Mouse (Mus musculus): ENCODE measurements around the gene Prokr2. TPM values are rescaled to one million over a fixed set of nuclear protein-coding genes. Genes with fewer than 3 reads are reported as not detected.
A peak's percentile ranks its signal among the peaks of the same experiment; 100 is the strongest.

Prokr2 gene
- 1.6 and 2.6 TPM in 2 replicates for polyA plus RNA-seq (2015; fragmentation: Nextera tagmentation; extraction: Ambion mirVana)

GRCm38 (mm10) chr2:132385194-132385838, at the start of gene Prokr2:
Prokr2 (minus strand) TSS chr2:132385447.
- WGBS, result under 1% methylated on average over 29 of the region's 29 CpGs
- ATAC-seq (ENCODE audit: insufficient number of reproducible peaks, low FRiP score, low TSS enrichment, low read depth), result peak; percentile 55; the same call in 1 of the 2 replicates

GRCm38 (mm10) chr2:132427160-132427941, 42.1 kb upstream of the Prokr2 start:
- H3K27me3 ChIP-seq, result no peaks in the 10 kb centered on the region
- no peak for ATAC-seq (ENCODE audit: insufficient number of reproducible peaks, low FRiP score, low TSS enrichment, low read depth)
- H3K9me3 ChIP-seq (replicated peaks), result no peaks in the 10 kb centered on the region
- WGBS, result 44% methylated on average over 17 of the region's 17 CpGs
- no peaks in the 10 kb centered on the region for H3K36me3 ChIP-seq
- H3K4me3 ChIP-seq (replicated peaks), result no peak overlapping the region
- no peak overlapping the region for H3K9ac ChIP-seq
- H3K27ac ChIP-seq (replicated peaks), result no peak overlapping the region
- H3K4me2 ChIP-seq (replicated peaks), result no peak overlapping the region
- H3K4me1 ChIP-seq, result no peaks in the 10 kb centered on the region

More at GRCm38 (mm10) chr2:132385194-132385838, at the start of gene Prokr2:
- peaks cover 32% of the 10 kb centered on the region for H3K27me3 ChIP-seq
- peak within 1 kb of the TSS; percentile 48 for H3K4me3 ChIP-seq (replicated peaks)
- H3K4me1 ChIP-seq, result peaks cover 13% of the 10 kb centered on the region; the same call in 1 of the 2 replicates
- H3K9ac ChIP-seq, result peak within 1 kb of the TSS; percentile 19; the same call in 1 of the 2 replicates
- H3K36me3 ChIP-seq, result no peaks in the 10 kb centered on the region
- no peak within 1 kb of the TSS for H3K27ac ChIP-seq (replicated peaks)
- H3K4me2 ChIP-seq (replicated peaks), result peak within 1 kb of the TSS; percentile 95
- no peaks in the 10 kb centered on the region for H3K9me3 ChIP-seq (replicated peaks)

GRCm38 (mm10) chr2:132425576-132425975, 40.3 kb upstream of the Prokr2 start:
- no peak overlapping the region for H3K27ac ChIP-seq (replicated peaks)
- H3K27me3 ChIP-seq, result no peaks in the 10 kb centered on the region
- H3K36me3 ChIP-seq, result no peaks in the 10 kb centered on the region
- 50% methylated on average over 6 of the region's 6 CpGs for WGBS
- H3K4me3 ChIP-seq (replicated peaks), result no peak overlapping the region
- ATAC-seq (ENCODE audit: insufficient number of reproducible peaks, low FRiP score, low TSS enrichment, low read depth), result no peak
- no peak overlapping the region for H3K4me2 ChIP-seq (replicated peaks)
- H3K9ac ChIP-seq, result no peak overlapping the region
- H3K9me3 ChIP-seq (replicated peaks), result no peaks in the 10 kb centered on the region
- no peaks in the 10 kb centered on the region for H3K4me1 ChIP-seq

GRCm38 (mm10) chr2:132423411-132424047, 38.3 kb upstream of the Prokr2 start:
- Histone ChIP-seq H3K9me3 (replicated peaks) (no peaks in the 10 kb centered on the region), H3K9ac (no peak overlapping the region), H3K36me3 (no peaks in the 10 kb centered on the region), H3K4me2 (replicated peaks) (no peak overlapping the region), H3K4me1 (no peaks in the 10 kb centered on the region), H3K27ac (replicated peaks) (no peak overlapping the region), H3K4me3 (replicated peaks) (no peak overlapping the region), H3K27me3 (no peaks in the 10 kb centered on the region)
- no peak for ATAC-seq (ENCODE audit: insufficient number of reproducible peaks, low FRiP score, low TSS enrichment, low read depth)
- WGBS, result 74% methylated on average over 7 of the region's 7 CpGs

- no peaks in the 10 kb centered on the region for H3K36me3 ChIP-seq
Observed at GRCm38 (mm10) chr2:132422846-132423245, 37.6 kb upstream of the Prokr2 start.

GRCm38 (mm10) chr2:132418414-132418813, 33.2 kb upstream of the Prokr2 start:
- Histone ChIP-seq H3K36me3 (no peaks in the 10 kb centered on the region), H3K27me3 (no peaks in the 10 kb centered on the region), H3K4me3 (replicated peaks) (no peak overlapping the region), H3K9me3 (replicated peaks) (no peaks in the 10 kb centered on the region), H3K4me2 (replicated peaks) (no peak overlapping the region), H3K9ac (no peak overlapping the region), H3K27ac (replicated peaks) (no peak overlapping the region), H3K4me1 (no peaks in the 10 kb centered on the region)
- no peak for ATAC-seq (ENCODE audit: insufficient number of reproducible peaks, low FRiP score, low TSS enrichment, low read depth)
- WGBS, result 68% methylated on average over 2 of the region's 2 CpGs

More at GRCm38 (mm10) chr2:132422846-132423245, 37.6 kb upstream of the Prokr2 start:
- Histone ChIP-seq H3K9ac (no peak overlapping the region), H3K4me3 (replicated peaks) (no peak overlapping the region), H3K9me3 (replicated peaks) (no peaks in the 10 kb centered on the region), H3K4me2 (replicated peaks) (no peak overlapping the region), H3K27me3 (no peaks in the 10 kb centered on the region), H3K27ac (replicated peaks) (no peak overlapping the region), H3K4me1 (no peaks in the 10 kb centered on the region)
- 82% methylated on average over 9 of the region's 9 CpGs for WGBS
- no peak for ATAC-seq (ENCODE audit: insufficient number of reproducible peaks, low FRiP score, low TSS enrichment, low read depth)

GRCm38 (mm10) chr2:132410126-132410525, 24.9 kb upstream of the Prokr2 start:
- no peak overlapping the region for H3K4me3 ChIP-seq (replicated peaks)
- no peak overlapping the region for H3K27ac ChIP-seq (replicated peaks)
- 84% methylated on average over 4 of the region's 4 CpGs for WGBS
- H3K36me3 ChIP-seq, result no peaks in the 10 kb centered on the region
- H3K4me1 ChIP-seq, result no peaks in the 10 kb centered on the region
- no peaks in the 10 kb centered on the region for H3K27me3 ChIP-seq
- no peak overlapping the region for H3K9ac ChIP-seq
- no peak overlapping the region for H3K4me2 ChIP-seq (replicated peaks)
- no peak for ATAC-seq (ENCODE audit: insufficient number of reproducible peaks, low FRiP score, low TSS enrichment, low read depth)
- H3K9me3 ChIP-seq (replicated peaks), result no peaks in the 10 kb centered on the region

GRCm38 (mm10) chr2:132398136-132398535, 12.9 kb upstream of the Prokr2 start:
- WGBS, result 80% methylated on average over 8 of the region's 8 CpGs
- ATAC-seq (ENCODE audit: insufficient number of reproducible peaks, low FRiP score, low TSS enrichment, low read depth), result no peak
- no peak overlapping the region for H3K4me3 ChIP-seq (replicated peaks)
- no peak overlapping the region for H3K4me2 ChIP-seq (replicated peaks)
- H3K27ac ChIP-seq (replicated peaks), result no peak overlapping the region
- H3K27me3 ChIP-seq, result no peaks in the 10 kb centered on the region; the same call in 1 of the 2 replicates
- H3K4me1 ChIP-seq, result no peaks in the 10 kb centered on the region
- no peak overlapping the region for H3K9ac ChIP-seq
- no peaks in the 10 kb centered on the region for H3K36me3 ChIP-seq
- peaks cover 17% of the 10 kb centered on the region for H3K9me3 ChIP-seq (replicated peaks)

- no peak overlapping the region for H3K4me2 ChIP-seq (replicated peaks)
- H3K27me3 ChIP-seq, result no peaks in the 10 kb centered on the region; the same call in 1 of the 2 replicates
- no peak overlapping the region for H3K4me3 ChIP-seq (replicated peaks)
- H3K36me3 ChIP-seq, result no peaks in the 10 kb centered on the region
- peaks cover 17% of the 10 kb centered on the region for H3K9me3 ChIP-seq (replicated peaks)
- no peak overlapping the region for H3K9ac ChIP-seq
- ATAC-seq (ENCODE audit: insufficient number of reproducible peaks, low FRiP score, low TSS enrichment, low read depth), result no peak
- 14% methylated on average over 1 of the region's 1 CpGs for WGBS
- H3K4me1 ChIP-seq, result no peaks in the 10 kb centered on the region
- H3K27ac ChIP-seq (replicated peaks), result no peak overlapping the region
Observed at GRCm38 (mm10) chr2:132395753-132396152, 10.5 kb upstream of the Prokr2 start.

- Histone ChIP-seq H3K4me2 (replicated peaks) (no peak overlapping the region), H3K9me3 (replicated peaks) (no peaks in the 10 kb centered on the region), H3K36me3 (no peaks in the 10 kb centered on the region), H3K9ac (no peak overlapping the region), H3K4me3 (replicated peaks) (no peak overlapping the region), H3K4me1 (no peaks in the 10 kb centered on the region), H3K27me3 (peaks cover 7% of the 10 kb centered on the region; the same call in 1 of the 2 replicates), H3K27ac (replicated peaks) (no peak overlapping the region)
- 78% methylated on average over 8 of the region's 8 CpGs for WGBS
- ATAC-seq (ENCODE audit: insufficient number of reproducible peaks, low FRiP score, low TSS enrichment, low read depth), result no peak
Observed at GRCm38 (mm10) chr2:132390607-132391160, 5.4 kb upstream of the Prokr2 start.

GRCm38 (mm10) chr2:132389562-132389961, 4.3 kb upstream of the Prokr2 start:
- H3K4me1 ChIP-seq, result peaks cover 9% of the 10 kb centered on the region; the same call in 1 of the 2 replicates
- H3K27me3 ChIP-seq, result peaks cover 18% of the 10 kb centered on the region
- H3K36me3 ChIP-seq, result no peaks in the 10 kb centered on the region
- no peak overlapping the region for H3K4me3 ChIP-seq (replicated peaks)
- no peak overlapping the region for H3K27ac ChIP-seq (replicated peaks)
- 26% methylated on average over 7 of the region's 7 CpGs for WGBS
- no peak for ATAC-seq (ENCODE audit: insufficient number of reproducible peaks, low FRiP score, low TSS enrichment, low read depth)
- no peak overlapping the region for H3K4me2 ChIP-seq (replicated peaks)
- H3K9ac ChIP-seq, result no peak overlapping the region
- H3K9me3 ChIP-seq (replicated peaks), result no peaks in the 10 kb centered on the region

Data from embryonic facial prominence, embryonic 15.5 days (tissue).